Mouse (Mus musculus) thymus, adult 2 months (tissue): Measurements from ENCODE around the gene Pex26. TPM values are rescaled to one million over a fixed set of nuclear protein-coding genes. Genes with fewer than 3 reads are reported as not detected.

Experiments
- DNase-seq: peaks from one replicate; pipeline ENCODE4 v3.0.0; 2021
- H3K27ac ChIP-seq: fragments of 200-500 bp; 2 replicates; pipeline ENCODE4 v1.5.1; 2012; ENCODE audit warnings: low read length, control low read depth; ENCODE audit not compliant: control insufficient read depth, insufficient read depth
- H3K27me3 ChIP-seq: fragments of 200-500 bp; 2 replicates; pipeline ENCODE4 v1.6.1; 2012; ENCODE audit warnings: mild to moderate bottlenecking, low read length, moderate library complexity, mixed read lengths; ENCODE audit not compliant: control insufficient read depth, insufficient read depth
- H3K36me3 ChIP-seq: fragments of 200-500 bp; 2 replicates; pipeline ENCODE4 v1.6.1; 2012; ENCODE audit warnings: mild to moderate bottlenecking, low read length, moderate library complexity; ENCODE audit not compliant: control insufficient read depth, insufficient read depth
- H3K4me1 ChIP-seq: fragments of 200-500 bp; replicated peaks from 2 replicates; pipeline ENCODE4 v1.6.1; 2012; ENCODE audit warnings: low read length; ENCODE audit not compliant: control insufficient read depth, insufficient read depth
- H3K4me3 ChIP-seq: fragments of 200-500 bp; 2 replicates; pipeline ENCODE4 v1.5.1; 2012; ENCODE audit warnings: mild to moderate bottlenecking, low read length, control low read depth, moderate library complexity; ENCODE audit not compliant: control insufficient read depth, insufficient read depth
- CTCF ChIP-seq: fragments of 200-500 bp; IDR thresholded peaks from 2 replicates; pipeline ENCODE4 v1.5.1; 2012; ENCODE audit warnings: mild to moderate bottlenecking, control low read depth, low read length, moderate library complexity, borderline replicate concordance; ENCODE audit not compliant: control insufficient read depth, poor library complexity, insufficient read depth; ENCODE audit errors: extremely low read depth
- POLR2A ChIP-seq: fragments of 200-500 bp; IDR thresholded peaks from 2 replicates; pipeline ENCODE4 v1.6.1; 2012; ENCODE audit warnings: mild to moderate bottlenecking, low read length, control low read depth, moderate library complexity; ENCODE audit not compliant: control insufficient read depth, poor library complexity, insufficient read depth; ENCODE audit errors: extremely low read depth
- WGBS: fragments of 180-500 bp; shearing (Covaris S2); methylation state at CpG from one replicate; pipeline ENCODE4 v1.1.7; 2018; 5-methylcytosine and 5-hydroxymethylcytosine counted together
- polyA plus RNA-seq: library from polyadenylated mRNA; depleted of rRNA; stranded (reverse); fragments of >200 nt; gene quantifications from 2 replicates; pipeline ENCODE4 v1.2.3, GENCODE M21; 2012

The Pex26 gene
- polyA plus RNA-seq, 1 experiment = 31.7 TPM

DNA sequence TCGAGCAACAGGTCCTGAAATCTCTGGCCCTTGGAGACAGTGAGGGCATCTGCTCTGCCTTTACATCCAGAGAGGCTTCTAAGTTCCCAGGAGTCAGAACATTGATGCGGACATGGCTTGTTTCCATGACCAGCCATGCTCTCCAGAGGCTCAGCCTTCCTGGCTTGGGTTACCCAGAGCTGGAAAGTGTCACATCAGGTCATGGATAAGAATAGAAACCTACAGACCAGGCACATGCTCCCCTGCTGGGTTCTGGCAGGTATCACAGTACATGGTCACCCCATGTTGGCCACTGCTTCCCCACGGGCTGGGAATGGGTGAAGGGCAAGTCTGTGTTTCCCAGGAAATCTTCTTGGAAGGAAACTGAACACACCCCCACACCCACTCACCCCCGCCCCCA lies 35.9 kb downstream of the Pex26 start:
- Histone ChIP-seq H3K4me1 (peaks cover 57% of the 10 kb centered on the region), H3K36me3 (no peaks in the 10 kb centered on the region), H3K4me3 (no peak overlapping the region), H3K27ac (no peak overlapping the region), H3K27me3 (no peaks in the 10 kb centered on the region)
- TF ChIP-seq CTCF (no peak), POLR2A (no peak)
- DNase-seq = no peak
- WGBS = 98% methylated on average over 4 of the region's 4 CpGs

DNA sequence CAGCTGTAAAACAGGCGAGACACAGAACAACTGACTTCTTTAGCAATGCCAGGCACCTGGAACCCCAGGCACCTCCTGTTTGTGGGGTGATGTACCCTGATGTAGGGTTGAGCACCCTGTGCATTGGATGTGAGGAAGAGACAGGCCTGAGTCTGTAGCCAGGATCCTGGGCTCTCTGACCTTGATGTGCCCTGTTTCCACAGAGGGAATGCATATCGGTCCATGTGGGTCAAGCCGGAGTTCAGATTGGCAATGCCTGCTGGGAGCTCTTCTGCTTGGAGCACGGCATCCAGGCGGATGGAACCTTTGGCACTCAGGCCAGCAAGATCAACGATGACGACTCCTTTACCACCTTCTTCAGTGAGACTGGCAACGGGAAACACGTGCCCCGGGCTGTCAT lies 36.7 kb downstream of the Pex26 start:
- H3K27ac ChIP-seq = no peak overlapping the region
- H3K4me1 ChIP-seq = peaks cover 56% of the 10 kb centered on the region
- no peaks in the 10 kb centered on the region for H3K27me3 ChIP-seq
- H3K4me3 ChIP-seq = no peak overlapping the region
- no peak for TF ChIP-seq CTCF
- TF ChIP-seq POLR2A = no peak
- 97% methylated on average over 10 of the region's 10 CpGs for WGBS
- H3K36me3 ChIP-seq = no peaks in the 10 kb centered on the region
- DNase-seq = no peak

DNA sequence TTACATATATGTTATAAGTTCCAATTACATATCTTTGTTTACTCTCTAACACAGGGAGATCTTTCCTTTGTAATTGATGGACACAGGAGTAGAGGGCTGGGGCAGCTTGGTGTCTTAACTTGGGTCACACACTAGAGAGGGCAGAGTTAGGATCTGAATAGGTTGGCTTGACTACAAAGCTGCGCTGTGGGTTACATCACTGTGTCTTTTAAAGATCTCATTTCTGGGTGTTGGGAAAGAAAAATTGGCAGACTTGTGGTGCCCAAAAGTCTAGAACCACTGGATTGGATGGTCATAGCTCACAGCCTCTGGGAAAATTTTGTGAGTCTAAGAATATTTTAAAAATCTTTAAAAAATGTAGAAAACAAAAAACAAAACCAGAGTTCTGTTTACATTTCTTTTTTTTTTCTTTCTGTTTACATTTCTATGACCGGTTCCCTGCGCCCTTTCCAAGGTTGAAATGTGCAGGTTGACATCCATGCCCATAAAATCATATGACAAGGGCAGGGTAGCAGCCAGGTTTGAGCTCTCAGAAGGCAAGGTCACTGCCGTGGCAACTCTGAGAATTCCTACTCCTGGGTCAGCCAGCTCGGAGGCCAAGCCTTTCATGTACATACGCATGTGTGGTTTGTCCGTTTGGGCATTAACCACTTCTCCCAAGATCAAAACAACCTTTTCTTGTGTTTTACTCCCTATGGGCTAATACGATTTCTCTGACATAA lies 38.6 kb downstream of the Pex26 start:
- no peak overlapping the region for H3K4me3 ChIP-seq
- H3K27me3 ChIP-seq = no peaks in the 10 kb centered on the region
- TF ChIP-seq POLR2A (no peak), CTCF (no peak)
- DNase-seq = no peak
- no peaks in the 10 kb centered on the region for H3K36me3 ChIP-seq
- peaks cover 56% of the 10 kb centered on the region for H3K4me1 ChIP-seq
- no peak overlapping the region for H3K27ac ChIP-seq
- 93% methylated on average over 8 of the region's 8 CpGs for WGBS

GRCm38 (mm10) chr6:121223001-121223400 lies 39.5 kb downstream of the Pex26 start:
- no peak for DNase-seq
- TF ChIP-seq CTCF = no peak
- TF ChIP-seq POLR2A = no peak
- Histone ChIP-seq H3K4me1 (peaks cover 51% of the 10 kb centered on the region), H3K27ac (no peak overlapping the region), H3K4me3 (no peak overlapping the region), H3K27me3 (no peaks in the 10 kb centered on the region), H3K36me3 (no peaks in the 10 kb centered on the region)
- 97% methylated on average over 14 of the region's 14 CpGs for WGBS

GRCm38 (mm10) chr6:121224067-121224466 lies 40.6 kb downstream of the Pex26 start:
- no peaks in the 10 kb centered on the region for H3K36me3 ChIP-seq
- peak overlapping the region; percentile 41; the same call in 1 of the 2 replicates for H3K27ac ChIP-seq
- H3K4me3 ChIP-seq = no peak overlapping the region
- H3K27me3 ChIP-seq = no peaks in the 10 kb centered on the region
- peaks cover 52% of the 10 kb centered on the region for H3K4me1 ChIP-seq
- 76% methylated on average over 5 of the region's 5 CpGs for WGBS
- DNase-seq = no peak
- TF ChIP-seq POLR2A = no peak
- TF ChIP-seq CTCF = no peak

GRCm38 (mm10) chr6:121224993-121225392 lies 41.5 kb downstream of the Pex26 start:
- WGBS = 21% methylated on average over 6 of the region's 6 CpGs
- no peak for DNase-seq
- Histone ChIP-seq H3K27me3 (no peaks in the 10 kb centered on the region), H3K4me3 (no peak overlapping the region), H3K4me1 (peaks cover 48% of the 10 kb centered on the region), H3K36me3 (no peaks in the 10 kb centered on the region), H3K27ac (peak overlapping the region; percentile 97)
- TF ChIP-seq CTCF (no peak), POLR2A (no peak)

DNA sequence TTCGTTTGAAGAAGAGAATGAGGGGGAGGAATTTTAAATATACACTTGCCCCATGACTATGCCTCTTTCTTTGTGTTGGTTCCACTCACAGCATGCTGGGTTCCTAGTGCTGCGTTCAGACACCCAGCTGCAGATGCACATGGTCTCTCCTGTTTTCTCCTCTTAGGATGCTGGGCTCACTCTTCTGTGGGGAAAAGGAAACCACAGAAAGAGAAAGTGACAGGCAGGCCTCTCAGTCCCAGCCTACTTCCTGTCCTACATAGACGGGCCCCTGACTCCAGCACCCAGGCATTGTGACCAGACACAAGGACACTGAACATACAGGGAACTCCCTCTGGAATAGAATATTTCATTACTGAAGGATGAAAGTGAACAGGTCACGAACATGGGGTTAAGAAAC lies 42.6 kb downstream of the Pex26 start:
- 2% methylated on average over 4 of the region's 4 CpGs for WGBS
- no peaks in the 10 kb centered on the region for H3K27me3 ChIP-seq
- TF ChIP-seq POLR2A (no peak), CTCF (no peak)
- H3K4me3 ChIP-seq = no peak overlapping the region
- peak overlapping the region; percentile 97 for H3K27ac ChIP-seq
- peaks cover 45% of the 10 kb centered on the region for H3K4me1 ChIP-seq
- no peaks in the 10 kb centered on the region for H3K36me3 ChIP-seq
- peak; percentile 51 for DNase-seq
